Mouse (Mus musculus) 416B (cell line): ENCODE data around the gene Pgm3.
"Not testable (repeated sequence)": the region's sequence is repeated elsewhere in the genome, so short reads cannot be mapped to it uniquely, and the experiment has no call there.

ENCODE experiments used
- DNase-seq: peaks from one replicate; pipeline ENCODE4 v3.0.0; 2011; ENCODE audit warnings: low read depth

The Pgm3 gene

GRCm38 (mm10) chr9:86571540-86572135, at the start of gene Pgm3, which contains the start of gene Rwdd2a:
Gene Pgm3 (minus strand): TSS chr9:86571842.
Gene Rwdd2a (plus strand): TSS chr9:86571991.
- DNase-seq: peak; percentile 92

- DNase-seq: no peak
These were observed 47.9 kb upstream of the Pgm3 start for GRCm38 (mm10) chr9:86619341-86620139.

- no peak for DNase-seq
These were observed 46.3 kb upstream of the Pgm3 start for GRCm38 (mm10) chr9:86617837-86618492.

- DNase-seq: no peak
These were observed 44.1 kb upstream of the Pgm3 start for GRCm38 (mm10) chr9:86615765-86616164.

GRCm38 (mm10) chr9:86612091-86612490, 40.4 kb upstream of the Pgm3 start:
- DNase-seq: no peak

GRCm38 (mm10) chr9:86605776-86606175, 34.1 kb upstream of the Pgm3 start:
- no peak for DNase-seq

GRCm38 (mm10) chr9:86599723-86600303, 28.2 kb upstream of the Pgm3 start:
- no peak for DNase-seq

- DNase-seq: not testable (repeated sequence)
These were observed 25.3 kb upstream of the Pgm3 start for GRCm38 (mm10) chr9:86596983-86597382.

- not testable (repeated sequence) for DNase-seq
These were observed 22.7 kb upstream of the Pgm3 start for GRCm38 (mm10) chr9:86594357-86594767.

GRCm38 (mm10) chr9:86592676-86593668, 21.3 kb upstream of the Pgm3 start:
- peak; percentile 81 for DNase-seq

- DNase-seq: peak; percentile 41
These were observed 15.6 kb upstream of the Pgm3 start for GRCm38 (mm10) chr9:86587019-86587795.

GRCm38 (mm10) chr9:86583740-86584139, 12.1 kb upstream of the Pgm3 start:
- DNase-seq: peak; percentile 80

GRCm38 (mm10) chr9:86579657-86580056, 8.0 kb upstream of the Pgm3 start:
- peak; percentile 70 for DNase-seq

GRCm38 (mm10) chr9:86575178-86575577, 3.5 kb upstream of the Pgm3 start:
- no peak for DNase-seq

- peak; percentile 74 for DNase-seq
These were observed 2.1 kb upstream of the Pgm3 start for GRCm38 (mm10) chr9:86573616-86574303.

GRCm38 (mm10) chr9:86572636-86573291, 1.1 kb upstream of the Pgm3 start:
- peak; percentile 91 for DNase-seq

- no peak for DNase-seq
These were observed 554 bp upstream of the Pgm3 start for GRCm38 (mm10) chr9:86572196-86572595.

GRCm38 (mm10) chr9:86570946-86571345, 696 bp downstream of the Pgm3 start:
- peak; percentile 21 for DNase-seq

- DNase-seq: no peak
These were observed 1.3 kb downstream of the Pgm3 start for GRCm38 (mm10) chr9:86570261-86570890.
